Mouse (Mus musculus) hindbrain, embryonic 11.5 days (tissue): ENCODE measurements around the gene Large2. TPM values are rescaled to one million over a fixed set of nuclear protein-coding genes. Genes with fewer than 3 reads are reported as not detected.
A peak's percentile ranks its signal among the peaks of the same experiment; 100 is the strongest.

Experiments
- ATAC-seq: fragments of 200-750 bp; cut with Nextera tagmentation; 2 replicates; pipeline ENCODE4 v1.8.0; 2017; ENCODE audit warnings: mild to moderate bottlenecking, moderate TSS enrichment, moderate library complexity; ENCODE audit not compliant: low FRiP score
- DNase-seq: peaks from one replicate; pipeline ENCODE4 v3.0.0-alpha.2; 2015; ENCODE audit warnings: low spot score
- H3K27ac ChIP-seq: fragments of 300-500 bp; sonication (generic); 2 replicates; pipeline ENCODE4 v1.5.1; 2014; ENCODE audit warnings: mild to moderate bottlenecking, low read depth, low read length
- H3K27me3 ChIP-seq: fragments of 300-500 bp; sonication (generic); 2 replicates; pipeline ENCODE4 v1.6.1; 2014; ENCODE audit warnings: mild to moderate bottlenecking, low read length, moderate library complexity, mixed read lengths; ENCODE audit not compliant: control insufficient read depth, insufficient read depth
- H3K36me3 ChIP-seq: fragments of 300-500 bp; sonication (generic); 2 replicates; pipeline ENCODE4 v1.6.1; 2014; ENCODE audit warnings: mild to moderate bottlenecking, low read length, moderate library complexity, mixed read lengths; ENCODE audit not compliant: control insufficient read depth, insufficient read depth
- H3K4me1 ChIP-seq: fragments of 300-500 bp; sonication (generic); replicated peaks from 2 replicates; pipeline ENCODE4 v1.6.1; 2014; ENCODE audit warnings: low read length, mixed read lengths; ENCODE audit not compliant: control insufficient read depth, insufficient read depth
- H3K4me2 ChIP-seq: fragments of 300-500 bp; sonication (generic); replicated peaks from 2 replicates; pipeline ENCODE4 v1.6.1; 2014; ENCODE audit warnings: mild to moderate bottlenecking, low read depth, low read length
- H3K4me3 ChIP-seq: fragments of 300-500 bp; sonication (generic); 2 replicates; pipeline ENCODE4 v1.5.1; 2014; ENCODE audit warnings: low read depth, low read length
- H3K9ac ChIP-seq: fragments of 300-500 bp; sonication (generic); 2 replicates; pipeline ENCODE4 v1.6.1; 2014; ENCODE audit warnings: low read depth, low read length
- H3K9me3 ChIP-seq: fragments of 300-500 bp; sonication (generic); 2 replicates; pipeline ENCODE4 v1.6.1; 2016; ENCODE audit warnings: low read length; ENCODE audit not compliant: control insufficient read depth
- WGBS: fragments of 180-500 bp; shearing (Covaris S2); extraction: QIAGEN DNeasy Blood & Tissue Kit; methylation state at CpG from one replicate; pipeline ENCODE4 v1.1.7; 2014; 5-methylcytosine and 5-hydroxymethylcytosine counted together
- polyA plus RNA-seq: library from polyadenylated mRNA; unstranded; fragments of >200 nt; fragmentation: Nextera tagmentation; extraction: Ambion mirVana; gene quantifications from 2 replicates; pipeline ENCODE4 v1.2.1, GENCODE M21; 2014

Large2 gene
- polyA plus RNA-seq, 1 experiment from 2014 or later: 4.0 TPM

DNA sequence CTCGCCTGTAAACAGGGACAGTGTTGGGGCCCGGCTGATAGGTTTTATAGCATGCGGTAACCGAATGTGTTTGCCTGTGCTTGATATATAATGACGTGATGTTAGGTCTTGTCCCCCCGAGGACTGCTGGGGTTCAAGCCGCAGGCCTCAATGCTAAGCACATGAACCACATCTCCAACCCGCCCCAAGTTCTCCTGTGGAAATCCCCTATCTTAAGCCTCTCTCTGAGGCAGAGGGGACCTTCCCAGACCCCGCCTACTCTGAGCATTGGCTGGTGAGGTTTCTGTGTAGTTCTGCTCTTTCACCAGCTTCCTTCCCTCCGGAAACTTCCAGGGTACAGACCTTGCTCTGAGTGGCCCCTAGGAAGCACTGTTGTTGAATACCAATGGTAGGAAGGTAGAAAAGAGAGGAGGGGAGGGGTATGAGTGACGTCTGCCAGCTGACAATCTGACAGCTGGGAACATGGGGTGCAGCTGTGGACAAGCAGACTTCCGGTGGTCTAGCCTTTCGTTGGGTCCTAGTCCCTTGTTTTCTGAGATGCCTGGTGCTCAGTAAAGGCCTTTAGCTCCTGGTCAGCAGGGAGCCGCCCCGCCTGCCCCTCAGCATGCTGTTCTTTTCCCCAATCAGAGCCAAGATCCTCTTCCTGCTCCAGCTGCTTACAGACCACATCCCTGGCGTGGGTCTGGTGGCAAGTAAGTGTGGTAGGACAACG, 5.3 kb upstream of the Large2 start:
- no peak overlapping the region for H3K4me3 ChIP-seq
- no peaks in the 10 kb centered on the region for H3K9me3 ChIP-seq
- ATAC-seq: no peak
- no peak overlapping the region for H3K9ac ChIP-seq
- peaks cover 10% of the 10 kb centered on the region for H3K36me3 ChIP-seq
- no peaks in the 10 kb centered on the region for H3K27me3 ChIP-seq
- no peak for DNase-seq
- WGBS: 80% methylated on average over 17 of the region's 17 CpGs
- H3K4me2 ChIP-seq: no peak overlapping the region
- H3K27ac ChIP-seq: no peak overlapping the region
- peaks cover 4% of the 10 kb centered on the region; the same call in 1 of the 2 replicates for H3K4me1 ChIP-seq

DNA sequence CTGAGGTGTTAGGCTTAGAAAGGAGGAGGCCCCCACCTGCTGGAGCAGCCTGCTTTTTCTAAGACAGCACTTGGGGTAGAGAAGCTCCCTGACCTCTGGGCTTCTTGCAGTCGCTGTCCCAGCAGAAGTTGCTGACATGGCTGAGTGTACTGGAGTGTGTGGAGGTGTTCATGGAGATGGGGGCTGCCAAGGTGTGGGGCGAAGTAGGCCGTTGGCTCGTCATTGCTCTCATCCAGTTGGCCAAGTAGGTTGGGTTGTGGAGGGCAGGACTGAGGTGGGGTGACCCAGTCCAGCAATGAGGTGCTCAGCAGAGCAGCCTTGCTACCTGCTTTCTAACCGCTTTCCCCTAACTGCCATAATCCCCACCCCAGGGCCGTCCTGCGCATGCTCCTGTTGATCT, 2.7 kb upstream of the Large2 start:
- no peak overlapping the region for H3K4me2 ChIP-seq
- DNase-seq (no peak), ATAC-seq (no peak)
- peaks cover 4% of the 10 kb centered on the region; the same call in 1 of the 2 replicates for H3K4me1 ChIP-seq
- no peak overlapping the region for H3K9ac ChIP-seq
- no peaks in the 10 kb centered on the region for H3K36me3 ChIP-seq
- H3K9me3 ChIP-seq: no peaks in the 10 kb centered on the region
- no peaks in the 10 kb centered on the region; the same call in 1 of the 2 replicates for H3K27me3 ChIP-seq
- WGBS: 94% methylated on average over 7 of the region's 7 CpGs
- H3K4me3 ChIP-seq: no peak overlapping the region
- no peak overlapping the region for H3K27ac ChIP-seq

DNA sequence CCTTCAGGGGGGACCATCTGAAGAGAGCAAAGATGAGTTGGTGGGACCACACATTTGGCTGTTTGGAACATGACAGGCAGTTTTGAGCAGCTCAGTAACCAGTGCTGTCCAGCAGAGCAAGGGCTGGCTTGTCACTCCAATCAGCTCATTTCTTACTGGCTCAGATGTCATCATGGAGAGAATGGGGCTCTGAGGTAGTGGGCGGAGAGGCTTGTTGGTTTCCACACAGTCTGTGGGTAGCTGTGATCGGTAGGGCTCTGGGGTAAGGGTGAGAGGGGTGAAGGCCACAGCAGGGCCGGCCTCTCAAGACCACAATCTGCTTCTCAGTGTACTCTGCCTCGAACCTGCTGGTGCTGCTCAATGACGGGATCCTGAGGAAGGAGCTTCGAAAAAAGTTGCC, 1.6 kb upstream of the Large2 start:
- H3K4me2 ChIP-seq: peak overlapping the region; percentile 65; the same call in 1 of the 2 replicates
- ATAC-seq (no peak), DNase-seq (no peak)
- no peak overlapping the region for H3K27ac ChIP-seq
- 0 out of 2 replicates have a peak overlapping the region, but pooled peaks have one; percentile 52 for H3K9ac ChIP-seq
- no peaks in the 10 kb centered on the region for H3K36me3 ChIP-seq
- H3K4me1 ChIP-seq: peaks cover 12% of the 10 kb centered on the region
- no peaks in the 10 kb centered on the region; the same call in 1 of the 2 replicates for H3K27me3 ChIP-seq
- no peaks in the 10 kb centered on the region for H3K9me3 ChIP-seq
- WGBS: 87% methylated on average over 6 of the region's 6 CpGs
- peak overlapping the region; percentile 70; the same call in 1 of the 2 replicates for H3K4me3 ChIP-seq

DNA sequence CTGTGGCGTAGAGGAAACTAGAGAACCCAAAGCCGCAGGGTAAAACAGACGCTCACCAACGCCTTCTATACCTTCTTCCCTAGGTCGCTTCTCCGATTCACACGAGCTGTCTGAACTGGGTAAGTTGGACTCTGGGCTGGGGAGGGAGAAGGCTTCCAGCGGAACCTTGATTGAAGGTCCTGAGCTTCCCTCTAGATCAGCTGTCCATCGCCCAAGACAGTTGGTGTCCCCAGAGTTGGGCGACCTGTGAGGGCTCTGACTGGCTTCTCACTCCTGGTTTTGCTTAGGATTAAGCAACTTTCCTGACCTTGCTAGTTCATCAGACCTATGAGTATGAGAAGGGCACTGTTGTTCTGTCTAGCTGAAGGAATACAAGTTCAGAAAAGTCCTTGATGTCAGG, 1.1 kb upstream of the Large2 start:
- no peaks in the 10 kb centered on the region for H3K9me3 ChIP-seq
- H3K9ac ChIP-seq: peak overlapping the region; percentile 52
- H3K27ac ChIP-seq: peak overlapping the region; percentile 89; the same call in 1 of the 2 replicates
- peaks cover 16% of the 10 kb centered on the region for H3K4me1 ChIP-seq
- peak overlapping the region; percentile 70 for H3K4me3 ChIP-seq
- WGBS: 12% methylated on average over 10 of the region's 10 CpGs
- ATAC-seq (no peak), DNase-seq (no peak)
- peaks cover 4% of the 10 kb centered on the region for H3K27me3 ChIP-seq
- no peaks in the 10 kb centered on the region for H3K36me3 ChIP-seq
- peak overlapping the region; percentile 65 for H3K4me2 ChIP-seq

DNA sequence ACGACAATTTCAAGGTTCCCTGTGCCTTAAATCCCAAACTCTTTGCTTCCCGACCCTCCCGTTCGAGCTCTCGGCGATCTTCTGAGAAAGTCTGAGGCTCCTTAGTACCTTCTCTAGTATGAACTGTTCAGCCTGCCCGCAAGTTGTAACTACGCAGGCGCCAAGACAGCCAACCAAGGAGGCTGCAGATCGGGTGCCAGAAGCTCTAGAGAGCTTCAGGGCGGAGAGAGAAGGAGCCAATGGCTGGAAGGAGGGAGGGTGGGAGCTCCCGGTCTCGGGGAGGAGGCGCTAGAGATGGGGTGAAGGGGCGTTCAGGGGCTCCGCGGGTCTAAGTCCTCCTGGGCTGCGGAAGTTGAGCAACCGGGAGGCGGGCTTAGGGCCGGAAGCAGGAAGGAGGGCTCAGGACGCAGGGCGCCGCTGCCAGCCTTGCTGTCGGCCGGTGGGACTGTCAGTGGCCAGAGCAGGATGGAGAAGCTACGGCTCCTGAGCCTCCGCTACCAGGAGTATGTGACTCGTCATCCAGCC, 492 bp upstream of the Large2 start:
- Histone ChIP-seq H3K27ac (peak overlapping the region; percentile 89), H3K9me3 (no peaks in the 10 kb centered on the region), H3K4me2 (peak overlapping the region; percentile 65), H3K4me1 (peaks cover 16% of the 10 kb centered on the region), H3K4me3 (peak overlapping the region; percentile 70), H3K27me3 (peaks cover 11% of the 10 kb centered on the region), H3K36me3 (no peaks in the 10 kb centered on the region), H3K9ac (peak overlapping the region; percentile 52)
- ATAC-seq: peak; percentile 92
- peak; percentile 95 for DNase-seq
- under 1% methylated on average over 27 of the region's 29 CpGs for WGBS

DNA sequence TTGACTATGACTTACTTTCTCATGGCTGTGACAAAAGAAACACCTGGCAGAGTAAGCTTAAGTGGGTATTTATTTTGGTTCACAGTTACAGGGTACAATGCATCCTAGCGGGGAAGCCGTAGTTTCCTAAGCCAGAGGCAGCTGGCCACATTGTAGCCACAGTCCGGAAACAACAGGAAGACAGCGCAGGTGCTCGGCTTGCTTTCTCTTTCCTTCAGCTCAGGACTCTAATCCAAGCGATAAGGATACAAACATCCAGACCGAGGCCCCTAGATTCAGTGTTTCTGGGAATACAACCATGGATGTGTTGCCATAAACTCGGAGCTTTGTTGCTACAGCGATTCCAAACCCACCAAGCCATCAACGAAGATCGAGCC, 1.2 kb downstream of the Large2 start:
- 83% methylated on average over 11 of the region's 11 CpGs for WGBS
- H3K4me3 ChIP-seq: no peak overlapping the region
- H3K27me3 ChIP-seq: peaks cover 11% of the 10 kb centered on the region
- no peak for DNase-seq
- H3K4me2 ChIP-seq: no peak overlapping the region
- no peak overlapping the region for H3K27ac ChIP-seq
- peaks cover 16% of the 10 kb centered on the region for H3K4me1 ChIP-seq
- no peaks in the 10 kb centered on the region for H3K36me3 ChIP-seq
- no peak overlapping the region for H3K9ac ChIP-seq
- ATAC-seq: no peak
- no peaks in the 10 kb centered on the region for H3K9me3 ChIP-seq

DNA sequence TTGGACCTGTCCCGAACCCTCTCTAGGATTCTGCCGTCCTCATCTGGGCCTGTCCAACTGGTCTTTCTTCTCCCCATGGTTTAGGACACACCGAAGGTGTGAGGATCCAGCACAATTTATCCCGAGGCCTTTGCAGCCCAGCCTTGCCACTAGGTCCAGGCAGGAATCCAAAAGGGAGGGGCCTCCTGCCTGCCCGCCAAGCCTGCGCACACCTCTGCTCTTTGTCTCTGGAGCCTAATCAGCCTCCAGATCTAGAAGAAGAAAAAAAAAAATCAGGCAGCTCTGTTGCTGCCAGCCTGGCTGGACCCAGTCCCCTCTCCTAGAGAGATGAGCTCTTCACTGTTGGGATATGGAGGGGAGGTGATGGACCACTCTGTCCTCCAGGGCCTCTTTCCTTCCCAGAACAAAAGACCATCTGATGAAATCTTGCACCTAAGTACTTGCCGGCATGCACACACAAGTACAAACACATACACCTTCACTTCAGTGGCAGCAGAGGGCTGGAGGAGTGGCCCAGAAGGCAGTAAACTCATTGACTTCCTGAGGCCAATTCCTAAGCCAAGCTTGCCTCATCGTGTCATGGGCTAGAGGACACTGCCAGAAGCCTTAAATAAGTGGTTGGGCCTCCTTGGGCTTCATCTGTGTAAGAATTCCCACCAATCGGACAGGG, 1.8 kb downstream of the Large2 start:
- peaks cover 16% of the 10 kb centered on the region for H3K4me1 ChIP-seq
- H3K9me3 ChIP-seq: no peaks in the 10 kb centered on the region
- H3K36me3 ChIP-seq: no peaks in the 10 kb centered on the region
- H3K4me3 ChIP-seq: no peak overlapping the region
- DNase-seq: no peak
- ATAC-seq: no peak
- H3K4me2 ChIP-seq: no peak overlapping the region
- no peak overlapping the region for H3K27ac ChIP-seq
- H3K27me3 ChIP-seq: peaks cover 11% of the 10 kb centered on the region
- 47% methylated on average over 9 of the region's 9 CpGs for WGBS
- H3K9ac ChIP-seq: no peak overlapping the region

DNA sequence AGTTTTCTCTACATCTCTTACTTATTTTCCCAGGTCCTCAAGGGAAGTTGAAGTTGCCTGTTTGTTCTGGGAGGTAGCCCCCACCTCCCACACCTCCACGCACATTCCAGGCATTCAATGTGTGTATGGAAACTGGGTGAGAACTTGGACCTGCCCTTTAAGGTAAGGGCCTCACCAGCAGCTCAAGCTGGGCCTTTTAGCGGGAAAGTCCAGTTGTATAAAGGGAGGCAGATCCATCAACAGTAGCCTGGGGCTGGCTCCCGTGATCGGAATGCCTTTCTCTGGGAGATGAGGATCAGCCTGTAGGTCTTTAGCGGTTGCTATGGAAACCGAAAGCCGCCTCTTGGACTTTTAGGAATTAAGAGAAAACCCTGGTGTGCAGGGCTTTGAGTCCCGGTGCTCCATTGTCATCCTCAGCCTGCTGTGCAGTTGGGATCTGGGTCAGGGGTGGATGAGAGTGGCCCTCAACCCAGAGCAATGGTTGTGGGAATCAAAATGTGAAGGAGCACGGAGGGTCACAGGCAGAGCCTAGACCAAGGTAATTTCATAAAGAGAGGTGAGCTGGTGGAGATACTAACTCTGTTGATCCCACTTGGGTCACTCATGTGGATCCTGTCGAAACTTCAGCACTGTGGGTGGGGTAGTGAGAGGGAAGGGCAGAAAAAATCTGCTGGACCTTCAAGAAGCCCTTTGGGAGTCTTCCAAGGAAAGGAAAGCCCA, 2.5 kb downstream of the Large2 start:
- DNase-seq (peak; percentile 57), ATAC-seq (no peak)
- Histone ChIP-seq H3K36me3 (no peaks in the 10 kb centered on the region), H3K9ac (no peak overlapping the region), H3K27me3 (peaks cover 11% of the 10 kb centered on the region), H3K4me3 (no peak overlapping the region), H3K27ac (peak overlapping the region; percentile 32; the same call in 1 of the 2 replicates), H3K4me2 (no peak overlapping the region), H3K9me3 (no peaks in the 10 kb centered on the region), H3K4me1 (peaks cover 16% of the 10 kb centered on the region)
- WGBS: 10% methylated on average over 10 of the region's 10 CpGs
